Mouse (Mus musculus) cerebellum, adult 2 months (tissue): ENCODE results near the gene Ebna1bp2.

Experiments used
- CTCF ChIP-seq: fragments of 200-500 bp; IDR thresholded peaks from 2 replicates; pipeline ENCODE4 v1.5.1; 2011; ENCODE audit warnings: low read depth, mild to moderate bottlenecking, control low read depth, low read length, moderate library complexity, borderline replicate concordance; ENCODE audit not compliant: insufficient read depth
- POLR2A ChIP-seq: fragments of 200-500 bp; IDR thresholded peaks from 2 replicates; pipeline ENCODE4 v1.6.1; 2011; ENCODE audit warnings: low read length, control low read depth, borderline replicate concordance; ENCODE audit not compliant: insufficient read depth

DNA sequence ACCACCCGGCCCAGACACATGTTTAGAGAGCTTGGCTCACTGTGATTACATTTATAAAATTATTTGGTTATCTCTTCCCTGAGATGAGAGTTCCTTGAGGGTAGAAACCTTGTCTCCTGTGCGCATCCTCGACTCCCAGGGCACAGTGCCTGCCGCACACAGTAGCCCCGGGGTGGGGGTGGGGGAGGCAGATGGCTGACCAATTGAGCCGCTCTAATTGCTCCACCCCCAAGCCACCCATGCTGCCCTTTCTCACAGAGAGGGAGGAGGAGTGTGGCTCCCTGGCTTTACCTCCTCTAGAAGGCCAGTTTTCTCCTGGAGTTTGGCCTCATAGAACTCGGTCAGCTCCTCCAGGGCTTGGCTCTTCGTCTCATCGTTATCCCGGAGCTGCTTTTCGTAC is 39.1 kb upstream of the Ebna1bp2 start:
- TF ChIP-seq CTCF = no peak
- TF ChIP-seq POLR2A = no peak
